In the genomic region with DNA sequence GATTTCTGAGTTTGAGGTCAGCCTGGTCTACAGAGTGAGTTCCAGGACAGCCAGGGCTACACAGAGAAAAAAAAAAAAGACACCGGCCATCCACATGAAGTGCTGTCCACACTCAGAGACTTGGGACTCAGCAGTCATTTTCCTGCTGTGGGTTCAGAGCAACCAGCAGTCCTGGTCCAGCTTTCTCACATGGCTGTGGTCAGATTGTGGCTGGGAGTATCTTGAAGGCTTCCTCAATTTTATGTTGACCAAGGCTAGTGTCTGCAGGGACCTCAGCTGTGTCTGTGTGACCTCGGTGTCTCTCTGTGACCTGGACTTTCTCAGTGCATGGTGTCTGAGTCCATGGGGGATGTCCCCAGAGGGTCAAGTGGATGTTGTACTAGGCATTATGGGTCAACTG, we compare ENCODE assay signal across 16 mouse cellular contexts.
"Had no signal": no experiment of that assay in that cellular context is flagged by ENCODE, and none has a peak within 500 bp of the region (broad histone marks: within the 10 kb centered on the region; RNA-seq: fewer than 3 reads in every experiment).

No protein-coding gene starts in this region.

- ATAC-seq: hindbrain, postnatal 0 days; intestine, embryonic 16.5 days; liver, embryonic 12.5 days had no signal

- DNase-seq: gastrocnemius, adult 2 months; gastrocnemius, postnatal 10 days; gastrocnemius, postnatal 36 days; heart, adult 18-20 months; heart, postnatal 10 days; heart, postnatal 4 days; kidney, adult 11 months; kidney, adult 2 months; kidney, postnatal 10 days; kidney, postnatal 36 days; layer of hippocampus, adult 9-11 months; layer of hippocampus, postnatal 36 days; left cerebral cortex, postnatal 4 days had no signal
